Mouse (Mus musculus): Measurements from ENCODE around the gene Rab29. TPM values are rescaled to one million over a fixed set of nuclear protein-coding genes. Genes with fewer than 3 reads are reported as not detected.

Rab29 gene
- polyA plus RNA-seq, 1 experiment from 2014 or later, result 13.8 TPM

DNA sequence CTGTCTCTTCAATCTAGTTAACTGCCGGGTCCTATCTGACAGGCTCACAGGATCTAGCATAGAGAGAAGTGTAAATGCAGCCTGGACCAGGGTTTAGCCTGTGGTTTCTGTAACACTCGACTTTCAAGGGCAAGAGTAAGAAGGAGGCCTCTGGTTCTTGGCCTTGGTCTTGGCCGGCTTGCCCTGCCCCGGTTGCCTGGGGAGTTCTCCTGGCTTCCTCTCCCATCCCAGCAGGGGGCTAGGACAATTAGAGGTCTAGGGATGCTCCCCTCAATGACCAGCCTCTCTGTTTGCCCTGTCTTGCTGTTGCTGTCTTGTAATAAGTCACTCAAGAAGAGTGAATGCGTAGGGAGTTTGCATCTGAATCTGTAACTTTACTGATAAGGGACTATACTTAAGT lies 37.7 kb upstream of the Rab29 start:
- no peak overlapping the region for H3K27ac ChIP-seq (replicated peaks)

GRCm38 (mm10) chr1:131830561-131830960 lies 36.5 kb upstream of the Rab29 start:
- Histone ChIP-seq H3K9me3 (no peaks in the 10 kb centered on the region), H3K27ac (replicated peaks) (no peak overlapping the region), H3K27me3 (peaks cover 3% of the 10 kb centered on the region; the same call in 1 of the 2 replicates), H3K4me3 (no peak overlapping the region), H3K4me1 (peaks cover 26% of the 10 kb centered on the region), H3K36me3 (peaks cover 16% of the 10 kb centered on the region; the same call in 1 of the 2 replicates), H3K4me2 (replicated peaks) (no peak overlapping the region), H3K9ac (replicated peaks) (no peak overlapping the region)
- 91% methylated on average over 15 of the region's 15 CpGs for WGBS
- no peak for ATAC-seq (ENCODE audit: low FRiP score, low read depth)

More for the DNA sequence above, 37.7 kb upstream of the Rab29 start:
- Histone ChIP-seq H3K4me2 (replicated peaks) (peak overlapping the region; percentile 83), H3K27me3 (peaks cover 3% of the 10 kb centered on the region; the same call in 1 of the 2 replicates), H3K9ac (replicated peaks) (0 out of 2 replicates have a peak overlapping the region, but pooled peaks have one; percentile 2), H3K4me1 (peaks cover 26% of the 10 kb centered on the region), H3K9me3 (no peaks in the 10 kb centered on the region), H3K36me3 (peaks cover 16% of the 10 kb centered on the region; the same call in 1 of the 2 replicates), H3K4me3 (peak overlapping the region; percentile 79)
- WGBS, result 50% methylated on average over 5 of the region's 5 CpGs
- no peak for ATAC-seq (ENCODE audit: low FRiP score, low read depth)

- Histone ChIP-seq H3K9me3 (no peaks in the 10 kb centered on the region), H3K4me1 (peaks cover 26% of the 10 kb centered on the region), H3K27me3 (peaks cover under 1% of the 10 kb centered on the region; the same call in 1 of the 2 replicates), H3K9ac (replicated peaks) (no peak overlapping the region), H3K4me3 (no peak overlapping the region), H3K36me3 (peaks cover 18% of the 10 kb centered on the region; the same call in 1 of the 2 replicates), H3K4me2 (replicated peaks) (no peak overlapping the region), H3K27ac (replicated peaks) (no peak overlapping the region)
- no peak for ATAC-seq (ENCODE audit: low FRiP score, low read depth)
- 78% methylated on average over 8 of the region's 8 CpGs for WGBS
Observed at GRCm38 (mm10) chr1:131830971-131831641, 35.9 kb upstream of the Rab29 start.

- H3K4me1 ChIP-seq, result peaks cover 7% of the 10 kb centered on the region; the same call in 1 of the 2 replicates
- no peak overlapping the region for H3K27ac ChIP-seq (replicated peaks)
- ATAC-seq (ENCODE audit: low FRiP score, low read depth), result no peak
- no peaks in the 10 kb centered on the region for H3K27me3 ChIP-seq
- H3K9ac ChIP-seq (replicated peaks), result no peak overlapping the region
- WGBS, result 84% methylated on average over 3 of the region's 3 CpGs
- no peak overlapping the region for H3K4me2 ChIP-seq (replicated peaks)
- H3K9me3 ChIP-seq, result no peaks in the 10 kb centered on the region
- no peak overlapping the region for H3K4me3 ChIP-seq
- H3K36me3 ChIP-seq, result peaks cover 29% of the 10 kb centered on the region
Observed at GRCm38 (mm10) chr1:131837035-131837434, 30.0 kb upstream of the Rab29 start.

GRCm38 (mm10) chr1:131838542-131838941 lies 28.5 kb upstream of the Rab29 start:
- no peaks in the 10 kb centered on the region for H3K27me3 ChIP-seq
- H3K4me2 ChIP-seq (replicated peaks), result no peak overlapping the region
- peaks cover 39% of the 10 kb centered on the region for H3K36me3 ChIP-seq
- no peak for ATAC-seq (ENCODE audit: low FRiP score, low read depth)
- WGBS, result 82% methylated on average over 5 of the region's 5 CpGs
- H3K9ac ChIP-seq (replicated peaks), result no peak overlapping the region
- 0 out of 2 replicates have a peak, but pooled peaks cover 3% of the 10 kb centered on the region for H3K4me1 ChIP-seq
- no peak overlapping the region for H3K4me3 ChIP-seq
- no peaks in the 10 kb centered on the region for H3K9me3 ChIP-seq
- H3K27ac ChIP-seq (replicated peaks), result no peak overlapping the region

DNA sequence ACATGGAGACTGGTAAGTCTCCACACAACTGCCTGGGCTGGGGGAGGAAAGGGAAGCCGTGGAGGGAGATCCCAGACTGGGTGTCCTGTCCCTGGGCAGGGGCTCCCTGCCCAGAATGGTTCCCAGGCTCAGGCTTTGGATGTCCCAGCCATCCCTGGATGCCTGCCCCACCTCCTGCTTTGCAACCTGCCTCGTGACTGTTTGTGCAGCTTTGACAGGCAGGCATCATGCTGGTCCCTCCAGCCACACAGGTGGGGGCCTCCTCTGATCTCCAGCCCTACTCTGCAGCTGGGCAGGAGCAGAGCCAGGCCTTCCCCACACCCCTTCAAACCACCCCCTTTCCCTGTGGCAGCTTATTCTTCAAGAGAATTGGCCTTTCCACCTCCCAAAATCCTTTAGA lies 27.7 kb upstream of the Rab29 start:
- no peaks in the 10 kb centered on the region for H3K9me3 ChIP-seq
- H3K4me3 ChIP-seq, result no peak overlapping the region
- H3K9ac ChIP-seq (replicated peaks), result no peak overlapping the region
- H3K4me2 ChIP-seq (replicated peaks), result no peak overlapping the region
- ATAC-seq (ENCODE audit: low FRiP score, low read depth), result no peak
- no peak overlapping the region for H3K27ac ChIP-seq (replicated peaks)
- peaks cover 47% of the 10 kb centered on the region for H3K36me3 ChIP-seq
- 0 out of 2 replicates have a peak, but pooled peaks cover 3% of the 10 kb centered on the region for H3K4me1 ChIP-seq
- no peaks in the 10 kb centered on the region for H3K27me3 ChIP-seq
- 29% methylated on average over 2 of the region's 2 CpGs for WGBS

- Histone ChIP-seq H3K4me1 (0 out of 2 replicates have a peak, but pooled peaks cover 3% of the 10 kb centered on the region), H3K4me3 (no peak overlapping the region), H3K4me2 (replicated peaks) (no peak overlapping the region), H3K27ac (replicated peaks) (no peak overlapping the region), H3K36me3 (peaks cover 66% of the 10 kb centered on the region), H3K9me3 (no peaks in the 10 kb centered on the region), H3K27me3 (no peaks in the 10 kb centered on the region), H3K9ac (replicated peaks) (no peak overlapping the region)
- no peak for ATAC-seq (ENCODE audit: low FRiP score, low read depth)
- WGBS, result 78% methylated on average over 4 of the region's 4 CpGs
Observed at GRCm38 (mm10) chr1:131842221-131842620, 24.8 kb upstream of the Rab29 start.

- 95% methylated on average over 10 of the region's 10 CpGs for WGBS
- H3K27ac ChIP-seq (replicated peaks), result no peak overlapping the region
- H3K27me3 ChIP-seq, result no peaks in the 10 kb centered on the region
- peaks cover 72% of the 10 kb centered on the region for H3K36me3 ChIP-seq
- H3K4me3 ChIP-seq, result no peak overlapping the region
- no peaks in the 10 kb centered on the region for H3K4me1 ChIP-seq
- ATAC-seq (ENCODE audit: low FRiP score, low read depth), result no peak
- no peak overlapping the region for H3K4me2 ChIP-seq (replicated peaks)
- no peak overlapping the region for H3K9ac ChIP-seq (replicated peaks)
- H3K9me3 ChIP-seq, result no peaks in the 10 kb centered on the region
Observed at GRCm38 (mm10) chr1:131843758-131844157, 23.3 kb upstream of the Rab29 start.

- ATAC-seq (ENCODE audit: low FRiP score, low read depth), result no peak
- no peaks in the 10 kb centered on the region for H3K27me3 ChIP-seq
- H3K4me2 ChIP-seq (replicated peaks), result no peak overlapping the region
- no peaks in the 10 kb centered on the region for H3K9me3 ChIP-seq
- H3K27ac ChIP-seq (replicated peaks), result no peak overlapping the region
- H3K4me3 ChIP-seq, result no peak overlapping the region
- H3K9ac ChIP-seq (replicated peaks), result no peak overlapping the region
- H3K4me1 ChIP-seq, result no peaks in the 10 kb centered on the region
- peaks cover 71% of the 10 kb centered on the region for H3K36me3 ChIP-seq
- WGBS, result 70% methylated on average over 8 of the region's 8 CpGs
Observed at GRCm38 (mm10) chr1:131844883-131845282, 22.1 kb upstream of the Rab29 start.

DNA sequence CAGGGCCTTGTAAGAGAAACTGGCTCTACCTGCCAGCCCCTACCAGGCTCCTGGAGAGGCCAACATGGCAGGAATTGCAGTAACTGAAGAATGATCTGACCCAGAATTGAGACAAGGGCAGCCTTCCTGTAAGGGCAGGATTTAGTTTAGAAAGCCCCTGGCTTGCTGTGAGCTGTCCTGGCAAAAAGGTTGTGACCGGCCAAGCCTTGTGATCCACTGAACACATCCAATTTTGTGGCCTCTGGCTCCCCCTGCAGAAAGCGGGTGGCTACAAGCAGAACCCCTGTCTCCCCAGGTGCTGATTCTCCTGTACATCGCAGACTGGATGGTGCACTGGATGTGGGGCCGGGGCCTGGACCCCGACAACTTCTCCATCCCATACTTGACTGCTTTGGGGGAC lies 20.8 kb upstream of the Rab29 start:
- Histone ChIP-seq H3K27ac (replicated peaks) (no peak overlapping the region), H3K4me2 (replicated peaks) (no peak overlapping the region), H3K9me3 (no peaks in the 10 kb centered on the region), H3K27me3 (no peaks in the 10 kb centered on the region), H3K36me3 (peaks cover 58% of the 10 kb centered on the region), H3K9ac (replicated peaks) (no peak overlapping the region), H3K4me1 (no peaks in the 10 kb centered on the region), H3K4me3 (no peak overlapping the region)
- 82% methylated on average over 5 of the region's 5 CpGs for WGBS
- no peak for ATAC-seq (ENCODE audit: low FRiP score, low read depth)

DNA sequence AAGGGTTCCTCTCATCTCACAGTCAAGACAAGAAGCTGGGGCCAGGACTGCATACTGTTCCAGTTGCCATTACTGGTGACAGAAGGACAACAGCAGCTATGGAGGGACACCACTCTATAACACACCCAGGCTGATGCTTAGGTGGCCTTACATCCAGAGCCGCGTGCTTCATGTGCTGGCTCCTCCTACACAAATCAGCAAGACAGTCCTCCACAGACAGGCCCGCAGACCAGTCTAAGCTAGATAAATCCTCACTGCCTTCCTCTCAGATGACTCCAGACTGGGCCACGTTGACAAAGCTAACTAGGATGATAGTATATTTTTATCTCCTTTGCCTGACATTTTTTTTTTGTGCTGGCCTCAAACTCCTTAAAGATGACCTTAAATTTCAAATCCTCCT lies 5.2 kb upstream of the Rab29 start:
- Histone ChIP-seq H3K9ac (replicated peaks) (no peak overlapping the region), H3K4me2 (replicated peaks) (no peak overlapping the region), H3K27me3 (no peaks in the 10 kb centered on the region), H3K4me3 (no peak overlapping the region), H3K9me3 (no peaks in the 10 kb centered on the region), H3K27ac (replicated peaks) (no peak overlapping the region), H3K36me3 (no peaks in the 10 kb centered on the region), H3K4me1 (no peaks in the 10 kb centered on the region)
- 82% methylated on average over 4 of the region's 4 CpGs for WGBS
- no peak for ATAC-seq (ENCODE audit: low FRiP score, low read depth)

GRCm38 (mm10) chr1:131865596-131865995 lies 1.4 kb upstream of the Rab29 start:
- no peak overlapping the region for H3K9ac ChIP-seq (replicated peaks)
- H3K4me2 ChIP-seq (replicated peaks), result no peak overlapping the region
- H3K4me3 ChIP-seq, result no peak overlapping the region
- no peaks in the 10 kb centered on the region for H3K36me3 ChIP-seq
- H3K27ac ChIP-seq (replicated peaks), result no peak overlapping the region
- peaks cover 10% of the 10 kb centered on the region; the same call in 1 of the 2 replicates for H3K27me3 ChIP-seq
- H3K4me1 ChIP-seq, result peaks cover 5% of the 10 kb centered on the region; the same call in 1 of the 2 replicates
- H3K9me3 ChIP-seq, result no peaks in the 10 kb centered on the region
- no peak for ATAC-seq (ENCODE audit: low FRiP score, low read depth)
- WGBS, result 82% methylated on average over 5 of the region's 5 CpGs
